Mouse (Mus musculus): ENCODE results near the gene Ifit3.

- TF ChIP-seq CTCF (IDR thresholded peaks at IDR 0.05; ENCODE audit: control insufficient read depth, insufficient read depth, insufficient read length) (no peak), USF1 (IDR thresholded peaks at IDR 0.05; ENCODE audit: low read depth) (no peak), MYOD1 (IDR thresholded peaks at IDR 0.05; ENCODE audit: control insufficient read depth, insufficient read length, low read depth) (no peak)
These were observed 17.1 kb upstream of the Ifit3 start for GRCm38 (mm10) chr19:34566178-34566784.

Measured in C2C12 (cell line).